Mouse (Mus musculus) adrenal gland (tissue): Measurements from ENCODE around the gene Dpysl5.

Experiments used
- intact Hi-C: fragments of 180-260 bp; cut with DNase I; formaldehyde crosslinking; loops from one replicate; pipeline ENCODE4 v1.15.1; 2025

Gene Dpysl5

GRCm38 (mm10) chr5:30818758-30819309 lies 107.5 kb downstream of the Dpysl5 start:
- intact Hi-C loops, result loop anchor here (5.0 kb wide), 1 partner anchor 33 kb away; no protein-coding TSS in a partner anchor

- intact Hi-C loops, result no loop called here
Observed at GRCm38 (mm10) chr5:30822689-30823088, 111.3 kb downstream of the Dpysl5 start.

- intact Hi-C loops, result no loop called here
Observed at GRCm38 (mm10) chr5:30823091-30823490, 111.7 kb downstream of the Dpysl5 start.

- intact Hi-C loops, result no loop called here
Observed at GRCm38 (mm10) chr5:30824124-30824988, 113.0 kb downstream of the Dpysl5 start.

- intact Hi-C loops, result no loop called here
Observed at GRCm38 (mm10) chr5:30825166-30825565, 113.8 kb downstream of the Dpysl5 start.

DNA sequence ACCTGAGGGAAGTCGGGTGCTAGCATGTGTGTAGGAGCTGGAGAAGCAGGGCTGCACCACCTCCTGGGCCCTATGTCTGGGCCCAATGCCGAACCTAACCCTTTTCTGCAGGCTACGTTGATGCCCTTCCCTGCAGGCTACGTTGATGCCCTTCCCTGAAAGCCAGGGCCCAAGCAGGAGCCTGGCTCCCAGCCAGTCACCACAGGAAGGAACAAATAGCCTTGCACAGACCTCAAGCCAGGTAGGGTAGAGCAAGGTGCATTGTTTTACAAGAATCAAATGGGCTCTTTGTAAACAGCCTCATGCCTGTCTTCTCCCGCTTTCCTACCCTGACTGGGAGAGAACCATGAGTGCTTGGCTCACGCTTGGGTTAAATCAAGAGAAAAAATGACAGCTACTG lies 114.5 kb downstream of the Dpysl5 start:
- intact Hi-C loops, result no loop called here

DNA sequence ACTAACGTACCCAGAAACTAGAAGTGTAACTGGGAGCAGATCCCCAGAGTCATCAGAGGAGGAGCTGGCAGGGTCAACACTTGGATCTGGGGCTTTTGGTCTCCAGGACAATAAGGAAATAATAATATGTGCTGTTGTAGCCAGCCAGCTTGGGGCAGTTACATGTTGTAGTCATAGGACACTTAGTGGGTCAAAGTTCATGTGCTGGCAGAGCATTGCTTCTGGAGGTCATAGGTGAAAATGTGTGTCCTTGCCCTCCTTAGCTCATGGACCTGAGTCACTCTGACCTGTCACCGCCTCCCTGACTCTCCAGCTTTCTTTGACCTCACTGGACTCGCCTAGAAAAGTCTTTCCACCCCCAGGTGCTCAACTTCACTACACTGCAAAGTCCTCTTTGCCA lies 122.1 kb downstream of the Dpysl5 start:
- intact Hi-C loops, result no loop called here

GRCm38 (mm10) chr5:30839731-30840130 lies 128.4 kb downstream of the Dpysl5 start:
- intact Hi-C loops, result no loop called here

GRCm38 (mm10) chr5:30841896-30842295 lies 130.5 kb downstream of the Dpysl5 start:
- intact Hi-C loops, result no loop called here
